8 mouse cellular contexts compared by ENCODE assay signal in genomic region chr10:45485761-45486602, GRCm38 (mm10). TPM values are rescaled to one million over a fixed set of nuclear protein-coding genes. Genes with fewer than 3 reads are reported as not detected.
DNase-seq lines count a peak whose midpoint lies in the region; ATAC-seq and TF ChIP-seq lines count a peak whose summit lies in the region.

Lin28b (minus strand) TSS chr10:45486395.

- peak within 1 kb of the TSS; percentile 63 for H3K9ac ChIP-seq in embryonic facial prominence, embryonic 11.5 days (replicated peaks; ENCODE audit: low read length)

- no peak for TF ChIP-seq CTCF in E14TG2a.4 (conservative IDR thresholded peaks at IDR 0.05; ENCODE audit: low read length)

- peak within 1 kb of the TSS; percentile 98 for H3K4me2 ChIP-seq in embryonic facial prominence, embryonic 11.5 days (ENCODE audit: low read depth, low read length)

- DNase-seq in adrenal gland, postnatal 14 days: peak; percentile 56
- peak; percentile 85 for DNase-seq in embryonic facial prominence, embryonic 11.5 days (ENCODE audit: low spot score)
- peak; percentile 23 to 32 for DNase-seq in heart, postnatal 10 days
- peak; percentile 37 for DNase-seq in layer of hippocampus, postnatal 10 days (ENCODE audit: low spot score in 2 of 2)
- peak; percentile 12 for DNase-seq in lung, postnatal 10 days
- peak; percentile 72 to 73 for DNase-seq in right cerebral cortex, postnatal 10 days (ENCODE audit: low spot score in 2 of 2)
- DNase-seq in ovary, postnatal 14 days (ENCODE audit: low spot score): no peak

- peaks cover 18% of the 10 kb centered on the region for H3K27me3 ChIP-seq in E14TG2a.4 (ENCODE audit: insufficient read depth, low read length)
- peaks cover 2% of the 10 kb centered on the region; the same call in 1 of the 2 replicates for H3K27me3 ChIP-seq in embryonic facial prominence, embryonic 11.5 days (ENCODE audit: control insufficient read depth, insufficient read depth, low read length)

- peak within 1 kb of the TSS; percentile 82 for H3K4me3 ChIP-seq in E14TG2a.4 (replicated peaks; ENCODE audit: low read length)
- peak within 1 kb of the TSS; percentile 74 for H3K4me3 ChIP-seq in embryonic facial prominence, embryonic 11.5 days (ENCODE audit: low read depth, low read length)

- H3K4me1 ChIP-seq in E14TG2a.4 (replicated peaks; ENCODE audit: low read depth, low read length): 0 out of 2 replicates have a peak, but pooled peaks cover 7% of the 10 kb centered on the region
- H3K4me1 ChIP-seq in embryonic facial prominence, embryonic 11.5 days (ENCODE audit: control insufficient read depth, insufficient read depth, low read length): no peaks in the 10 kb centered on the region

- H3K27ac ChIP-seq in embryonic facial prominence, embryonic 11.5 days (replicated peaks; ENCODE audit: low read depth, low read length): peak within 1 kb of the TSS; percentile 52

- WGBS in embryonic facial prominence, embryonic 11.5 days: under 1% methylated on average over 86 of the region's 139 CpGs

- peak; percentile 96 for ATAC-seq in embryonic facial prominence, embryonic 11.5 days (replicated peaks; ENCODE audit: insufficient number of reproducible peaks, low FRiP score, low TSS enrichment, low read depth)

- H3K36me3 ChIP-seq in E14TG2a.4 (ENCODE audit: insufficient read depth, low read length): no peaks in the 10 kb centered on the region
- no peaks in the 10 kb centered on the region for H3K36me3 ChIP-seq in embryonic facial prominence, embryonic 11.5 days (replicated peaks; ENCODE audit: control insufficient read depth, insufficient read depth, low read depth, low read length)

- H3K9me3 ChIP-seq in E14TG2a.4 (ENCODE audit: low read length): no peaks in the 10 kb centered on the region
- H3K9me3 ChIP-seq in embryonic facial prominence, embryonic 11.5 days (replicated peaks; ENCODE audit: control insufficient read depth, low read length): no peaks in the 10 kb centered on the region

- intact Hi-C loops in heart, postnatal 10 days (cut with DNase I): loop anchor here (5.0 kb wide), 1 partner anchor 104 kb away; no protein-coding TSS in a partner anchor

RNA-seq across cellular contexts. Expression of gene Lin28b, which starts in this region (rescaled TPM):
- total RNA-seq in adrenal gland, postnatal 14 days (2021): 0.11 TPM in 1 of 2 replicates, not detected in the other
- 13.6 and 14.7 TPM in 2 replicates for polyA plus RNA-seq in embryonic facial prominence, embryonic 11.5 days (2014; fragmentation: Nextera tagmentation; extraction: Ambion mirVana)
- total RNA-seq in heart, postnatal 10 days (2021): under 1 TPM; 0.45 to 0.65 TPM
- 1 to 10 TPM; 1.3 to 1.7 TPM for total RNA-seq in layer of hippocampus, postnatal 10 days (2021)

Comparison
In these comparisons a context has a peak if more than half of its experiments do, and no peak if none do; other contexts are left out.
1. Peak in DNase-seq in adrenal gland, postnatal 14 days; RNA of the gene not detected or under 1 TPM.
2. Peak in DNase-seq in heart, postnatal 10 days; RNA of the gene not detected or under 1 TPM.